Mouse (Mus musculus) forebrain, embryonic 13.5 days (tissue): ENCODE measurements at regions not wholly inside any gene's neighbourhood (a gene's known extent, or its start where the extent isn't known, plus 50 kb on each side); places are given as distances from the start of the nearest gene placed in this dataset.
"Not testable (repeated sequence)": the region's sequence is repeated elsewhere in the genome, so short reads cannot be mapped to it uniquely, and the experiment has no call there.

ENCODE experiments used
- ATAC-seq: fragments of 200-750 bp; cut with Nextera tagmentation; 2 replicates; pipeline ENCODE4 v1.8.0; 2017
- H3K27ac ChIP-seq: fragments of 300-500 bp; sonication (generic); 2 replicates; pipeline ENCODE4 v1.5.1; 2015; ENCODE audit warnings: inconsistent platforms, mild to moderate bottlenecking, moderate library complexity
- H3K27me3 ChIP-seq: fragments of 300-500 bp; sonication (generic); 2 replicates; pipeline ENCODE4 v1.6.1; 2015; ENCODE audit warnings: mild to moderate bottlenecking, inconsistent platforms
- H3K36me3 ChIP-seq: fragments of 300-500 bp; sonication (generic); 2 replicates; pipeline ENCODE4 v1.6.1; 2015; ENCODE audit warnings: mild to moderate bottlenecking, inconsistent platforms; ENCODE audit not compliant: poor library complexity, severe bottlenecking
- H3K4me1 ChIP-seq: fragments of 300-500 bp; sonication (generic); 2 replicates; pipeline ENCODE4 v1.6.1; 2015; ENCODE audit warnings: inconsistent platforms
- H3K4me2 ChIP-seq: fragments of 300-500 bp; sonication (generic); 2 replicates; pipeline ENCODE4 v1.6.1; 2015; ENCODE audit warnings: inconsistent platforms, mild to moderate bottlenecking, moderate library complexity
- H3K4me3 ChIP-seq: fragments of 300-500 bp; sonication (generic); 2 replicates; pipeline ENCODE4 v1.5.1; 2015; ENCODE audit warnings: mild to moderate bottlenecking, inconsistent platforms
- H3K9ac ChIP-seq: fragments of 300-500 bp; sonication (generic); 2 replicates; pipeline ENCODE4 v1.6.1; 2015; ENCODE audit warnings: mild to moderate bottlenecking, inconsistent platforms
- H3K9me3 ChIP-seq: fragments of 300-500 bp; sonication (generic); replicated peaks from 2 replicates; pipeline ENCODE4 v1.6.1; 2016; ENCODE audit warnings: inconsistent platforms
- WGBS: fragments of 180-500 bp; shearing (Covaris S2); methylation state at CpG from one replicate; pipeline ENCODE4 v1.1.7; 2015; 5-methylcytosine and 5-hydroxymethylcytosine counted together

DNA sequence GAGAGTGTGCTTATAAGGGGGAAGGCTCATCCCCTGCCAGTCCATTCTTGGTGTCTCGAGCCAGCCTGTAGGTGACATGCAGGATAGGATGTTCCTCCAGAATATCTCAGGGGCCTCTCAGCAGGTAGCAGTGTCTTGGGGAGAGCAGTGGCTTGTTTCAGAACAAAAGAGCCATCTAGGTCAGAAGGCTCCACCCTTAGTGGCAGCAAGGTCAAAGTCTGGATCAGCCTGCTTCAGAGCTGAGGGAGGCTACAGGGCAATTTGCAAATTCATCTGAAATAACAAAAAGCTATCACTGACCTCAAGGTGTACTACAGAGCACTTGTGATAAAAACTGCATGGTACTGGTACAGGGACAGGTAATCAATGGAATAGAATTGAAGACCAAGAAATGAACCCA is 1679.5 kb downstream of the Stim2 start:
- not testable (repeated sequence) for H3K4me2 ChIP-seq, H3K4me1 ChIP-seq, H3K36me3 ChIP-seq, ATAC-seq, H3K9ac ChIP-seq, H3K4me3 ChIP-seq, H3K9me3 ChIP-seq, H3K27me3 ChIP-seq, H3K27ac ChIP-seq
- 78% methylated on average over 1 of the region's 1 CpGs for WGBS

DNA sequence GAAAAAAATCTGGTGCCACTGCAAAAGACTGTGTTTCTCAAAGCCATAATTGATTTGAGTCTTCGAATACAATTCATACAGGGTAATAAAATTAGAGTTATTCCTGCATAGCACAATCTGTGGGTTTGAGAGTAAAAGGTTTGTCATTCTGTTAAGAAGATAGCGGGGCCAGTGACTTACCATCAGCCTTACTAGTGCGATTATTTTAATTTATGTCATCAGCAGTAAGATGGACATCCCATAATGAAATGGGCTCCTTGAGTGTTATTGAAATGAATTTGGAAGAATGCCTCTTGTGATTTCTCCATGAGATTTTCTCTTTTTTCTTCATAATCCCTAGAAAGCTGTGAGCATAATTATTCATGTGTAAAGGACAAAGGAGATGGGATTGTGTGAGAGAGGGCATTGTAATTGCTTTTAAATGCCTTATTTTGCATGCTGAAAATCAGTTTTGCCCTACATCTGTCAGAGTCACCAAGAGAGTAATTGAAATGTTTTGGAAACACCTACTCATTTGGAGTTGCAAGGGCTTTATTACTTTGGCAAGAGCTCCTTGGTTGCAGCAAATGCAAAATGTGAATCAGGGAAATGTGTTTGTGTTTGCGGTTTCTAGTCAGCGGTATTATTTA is 1692.9 kb downstream of the Stim2 start:
- Histone ChIP-seq H3K4me1 (no peaks in the 10 kb centered on the region), H3K27ac (no peak overlapping the region), H3K4me3 (no peak overlapping the region), H3K4me2 (no peak overlapping the region), H3K9ac (no peak overlapping the region), H3K9me3 (no peaks in the 10 kb centered on the region), H3K27me3 (no peaks in the 10 kb centered on the region), H3K36me3 (no peaks in the 10 kb centered on the region)
- peak; percentile 69; the same call in 1 of the 2 replicates for ATAC-seq
- 54% methylated on average over 5 of the region's 5 CpGs for WGBS

DNA sequence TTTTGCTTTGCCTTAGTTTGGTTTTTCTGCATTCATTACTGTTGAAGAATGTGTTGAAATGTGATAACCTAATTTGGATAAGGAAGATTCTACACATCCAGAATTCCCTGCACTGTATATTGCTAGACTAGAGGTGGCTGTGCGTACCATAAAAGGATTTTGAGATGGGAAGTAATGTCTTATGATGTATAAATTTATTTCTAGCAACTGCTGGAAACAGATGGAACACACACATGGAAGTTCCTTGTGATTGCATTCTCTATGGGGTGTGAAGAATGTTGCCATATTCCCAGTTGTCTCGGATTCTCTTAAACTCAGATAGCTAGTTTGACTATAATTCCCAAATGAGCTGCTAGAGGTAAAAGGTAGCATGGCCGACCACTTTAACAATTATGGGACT is 1706.2 kb downstream of the Stim2 start:
- no peak overlapping the region for H3K27ac ChIP-seq
- no peaks in the 10 kb centered on the region for H3K9me3 ChIP-seq
- WGBS, result 87% methylated on average over 3 of the region's 3 CpGs
- H3K4me3 ChIP-seq, result no peak overlapping the region
- H3K27me3 ChIP-seq, result no peaks in the 10 kb centered on the region
- H3K9ac ChIP-seq, result no peak overlapping the region
- no peak for ATAC-seq
- no peaks in the 10 kb centered on the region for H3K36me3 ChIP-seq
- no peak overlapping the region for H3K4me2 ChIP-seq
- no peaks in the 10 kb centered on the region for H3K4me1 ChIP-seq

DNA sequence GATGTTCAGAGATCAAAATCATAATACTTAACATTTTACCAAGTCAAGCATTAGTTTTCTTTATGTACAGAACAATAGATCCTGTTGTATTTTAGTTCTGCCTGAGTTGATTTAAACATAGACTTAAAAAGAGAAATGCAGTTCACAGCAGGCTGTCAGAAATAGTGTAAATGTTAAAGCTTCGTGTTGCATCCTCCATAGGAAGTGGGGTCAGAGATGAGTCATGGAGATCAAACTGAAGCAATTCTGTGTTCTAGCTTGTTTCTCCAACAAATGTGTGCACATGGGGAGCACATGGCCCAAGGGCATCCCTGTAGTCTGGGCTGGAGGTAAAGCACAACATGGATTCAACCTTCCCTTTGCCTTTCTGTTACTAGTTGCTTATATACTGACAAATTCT is 1713.5 kb downstream of the Stim2 start:
- no peaks in the 10 kb centered on the region for H3K27me3 ChIP-seq
- H3K27ac ChIP-seq, result no peak overlapping the region

DNA sequence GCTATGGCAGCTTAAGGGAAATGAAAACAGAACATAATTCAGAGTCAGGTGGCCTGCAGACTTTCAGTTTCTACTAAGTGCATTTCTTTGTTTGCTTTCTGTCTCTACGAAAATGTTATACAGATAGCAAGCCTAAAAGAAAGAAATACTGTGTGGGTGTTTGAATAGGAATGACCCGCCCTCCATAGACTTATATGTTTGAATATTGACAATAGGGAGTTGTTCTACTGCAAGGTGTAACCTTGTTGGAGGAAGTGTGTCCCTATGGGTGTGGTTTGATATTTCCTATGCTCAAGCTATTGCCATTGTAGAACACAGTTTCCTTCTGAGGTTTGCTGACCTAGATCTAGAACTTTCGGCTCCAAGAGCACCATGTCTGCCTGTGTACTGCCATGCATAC is 1736.8 kb downstream of the Stim2 start:
- no peak overlapping the region for H3K9ac ChIP-seq
- ATAC-seq, result no peak
- no peak overlapping the region for H3K4me2 ChIP-seq
- H3K4me1 ChIP-seq, result no peaks in the 10 kb centered on the region
- WGBS, result 86% methylated on average over 3 of the region's 3 CpGs
- no peaks in the 10 kb centered on the region for H3K27me3 ChIP-seq
- H3K9me3 ChIP-seq, result no peaks in the 10 kb centered on the region
- H3K27ac ChIP-seq, result no peak overlapping the region
- no peaks in the 10 kb centered on the region for H3K36me3 ChIP-seq
- H3K4me3 ChIP-seq, result no peak overlapping the region

More for the DNA sequence above, 1713.5 kb downstream of the Stim2 start:
- 14% methylated on average over 1 of the region's 1 CpGs for WGBS
- no peak overlapping the region for H3K9ac ChIP-seq
- H3K4me2 ChIP-seq, result no peak overlapping the region
- no peak overlapping the region for H3K4me3 ChIP-seq
- no peaks in the 10 kb centered on the region for H3K4me1 ChIP-seq
- no peak for ATAC-seq
- no peaks in the 10 kb centered on the region for H3K36me3 ChIP-seq
- no peaks in the 10 kb centered on the region for H3K9me3 ChIP-seq

DNA sequence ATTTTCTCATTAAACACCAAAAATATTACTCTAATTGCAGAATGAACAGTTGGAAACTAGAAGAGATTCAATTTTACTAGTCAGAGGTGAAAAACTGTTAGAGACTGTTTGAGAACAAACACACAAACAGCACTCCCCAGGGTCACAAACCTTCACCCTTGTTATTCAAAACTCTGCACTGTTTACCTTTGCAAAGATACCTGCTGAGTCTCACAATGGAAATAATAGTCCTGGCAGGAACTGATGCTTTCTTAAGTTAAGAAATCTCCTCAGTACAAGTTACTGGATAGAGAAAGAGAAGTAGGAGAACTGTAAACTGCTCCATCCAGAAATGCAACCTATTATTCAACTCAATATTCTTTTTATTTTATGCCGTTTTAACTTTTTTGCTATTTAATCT is 1763.5 kb downstream of the Stim2 start:
- Histone ChIP-seq H3K4me1 (no peaks in the 10 kb centered on the region), H3K9me3 (no peaks in the 10 kb centered on the region), H3K27ac (no peak overlapping the region), H3K9ac (no peak overlapping the region), H3K4me3 (no peak overlapping the region), H3K27me3 (no peaks in the 10 kb centered on the region), H3K36me3 (no peaks in the 10 kb centered on the region), H3K4me2 (no peak overlapping the region)
- no peak for ATAC-seq
- WGBS, result 90% methylated on average over 1 of the region's 1 CpGs

DNA sequence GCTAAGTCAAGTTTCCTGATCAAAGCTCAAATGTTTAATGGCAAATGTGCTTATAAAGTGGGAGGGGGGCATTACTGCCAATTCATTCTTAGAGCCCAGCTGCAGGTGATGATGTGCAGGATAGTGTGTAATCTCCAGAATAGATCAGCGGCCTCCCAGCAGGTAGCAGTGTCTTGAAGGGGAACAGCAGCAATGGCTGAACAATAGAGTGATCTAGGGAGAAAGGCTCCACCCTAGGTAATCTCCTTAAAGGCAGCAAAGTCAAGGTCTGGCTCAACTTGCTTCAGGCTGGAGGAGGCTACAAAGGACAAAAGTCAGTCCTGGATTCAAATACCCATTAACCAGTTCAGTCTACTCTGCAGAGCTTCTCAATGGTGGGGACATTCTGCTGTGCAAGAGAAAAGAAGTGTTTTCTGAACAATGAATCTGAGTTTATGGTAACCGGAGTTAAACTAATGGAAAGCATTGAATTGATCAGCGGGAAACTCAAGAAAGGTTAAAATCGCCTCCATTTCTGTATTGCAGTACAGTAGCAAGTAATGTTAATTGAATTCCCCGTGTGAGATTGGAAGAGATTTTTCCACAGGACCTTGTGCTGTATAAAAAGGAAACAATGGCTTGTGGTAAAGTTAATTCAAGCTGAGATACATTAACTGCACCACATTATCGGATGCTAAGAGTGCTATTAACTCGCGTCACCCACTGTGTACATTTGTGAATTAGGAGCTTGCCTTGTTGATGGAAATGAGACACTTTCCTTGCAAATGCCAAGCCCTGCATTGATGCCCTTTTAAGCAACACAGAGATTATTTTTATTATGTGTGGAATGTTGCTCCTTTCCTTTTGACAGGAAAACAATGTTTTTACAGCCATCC is 1793.7 kb downstream of the Stim2 start:
- Histone ChIP-seq H3K4me1 (no peaks in the 10 kb centered on the region), H3K4me2 (no peak overlapping the region), H3K4me3 (no peak overlapping the region), H3K36me3 (no peaks in the 10 kb centered on the region), H3K27ac (no peak overlapping the region), H3K9ac (no peak overlapping the region), H3K27me3 (no peaks in the 10 kb centered on the region), H3K9me3 (no peaks in the 10 kb centered on the region)
- WGBS, result 30% methylated on average over 8 of the region's 8 CpGs
- peak; percentile 36; the same call in 1 of the 2 replicates for ATAC-seq

DNA sequence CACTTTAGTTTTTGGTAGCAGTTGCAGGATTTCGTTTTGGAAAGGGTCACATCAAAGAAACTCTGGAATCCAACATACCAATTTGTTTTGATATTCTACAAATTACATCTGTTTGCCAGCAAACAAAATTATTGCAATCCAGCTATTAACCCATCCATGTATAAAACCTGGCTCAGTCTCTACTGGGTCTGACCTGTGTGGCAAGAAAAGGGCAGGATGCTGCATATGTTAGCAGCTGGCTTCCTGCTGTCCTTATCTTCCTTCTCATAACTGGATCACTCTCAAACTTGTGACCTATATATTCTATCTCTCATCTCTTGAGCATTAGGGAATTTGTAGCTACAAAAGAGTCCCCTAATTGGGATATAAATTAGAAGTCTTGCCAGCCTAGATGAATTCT is 1794.4 kb downstream of the Stim2 start:
- no peaks in the 10 kb centered on the region for H3K27me3 ChIP-seq
- H3K27ac ChIP-seq, result no peak overlapping the region
- H3K4me2 ChIP-seq, result no peak overlapping the region
- WGBS, result 53% methylated on average over 1 of the region's 1 CpGs
- no peak overlapping the region for H3K4me3 ChIP-seq
- H3K36me3 ChIP-seq, result no peaks in the 10 kb centered on the region
- no peaks in the 10 kb centered on the region for H3K9me3 ChIP-seq
- H3K4me1 ChIP-seq, result no peaks in the 10 kb centered on the region
- no peak for ATAC-seq
- H3K9ac ChIP-seq, result no peak overlapping the region
